Mouse (Mus musculus) testis, postnatal 14 days (tissue): Measurements from ENCODE around the gene Stat5a.
A peak's percentile ranks its signal among the peaks of the same experiment; 100 is the strongest.

Experiments used
- DNase-seq: peaks from one replicate; pipeline ENCODE4 v3.0.0; 2021; ENCODE audit warnings: low spot score

The Stat5a gene

GRCm38 (mm10) chr11:100858935-100859578 lies at the start of gene Stat5a:
Gene Stat5a (plus strand): TSS chr11:100859351.
- peak; percentile 66 for DNase-seq

- DNase-seq, result no peak
Measured at GRCm38 (mm10) chr11:100810516-100810915, 48.6 kb upstream of the Stat5a start.

GRCm38 (mm10) chr11:100811132-100811531 lies 48.0 kb upstream of the Stat5a start:
- DNase-seq, result no peak

- DNase-seq, result no peak
Measured at GRCm38 (mm10) chr11:100814498-100814897, 44.7 kb upstream of the Stat5a start.

- DNase-seq, result no peak
Measured at GRCm38 (mm10) chr11:100816342-100816741, 42.8 kb upstream of the Stat5a start.

- DNase-seq, result no peak
Measured at GRCm38 (mm10) chr11:100816801-100817200, 42.4 kb upstream of the Stat5a start.

- DNase-seq, result no peak
Measured at GRCm38 (mm10) chr11:100817311-100817710, 41.8 kb upstream of the Stat5a start.

GRCm38 (mm10) chr11:100818359-100819012 lies 40.7 kb upstream of the Stat5a start:
- no peak for DNase-seq

GRCm38 (mm10) chr11:100819048-100819447 lies 40.1 kb upstream of the Stat5a start:
- DNase-seq, result no peak

GRCm38 (mm10) chr11:100819626-100820025 lies 39.5 kb upstream of the Stat5a start:
- DNase-seq, result no peak

GRCm38 (mm10) chr11:100820047-100820446 lies 39.1 kb upstream of the Stat5a start:
- no peak for DNase-seq

- DNase-seq, result no peak
Measured at GRCm38 (mm10) chr11:100821605-100822220, 37.4 kb upstream of the Stat5a start.

GRCm38 (mm10) chr11:100822365-100822764 lies 36.8 kb upstream of the Stat5a start:
- DNase-seq, result no peak

- DNase-seq, result no peak
Measured at GRCm38 (mm10) chr11:100823543-100824313, 35.4 kb upstream of the Stat5a start.

GRCm38 (mm10) chr11:100824496-100824895 lies 34.7 kb upstream of the Stat5a start:
- DNase-seq, result no peak

GRCm38 (mm10) chr11:100825451-100825850 lies 33.7 kb upstream of the Stat5a start:
- DNase-seq, result no peak

GRCm38 (mm10) chr11:100826161-100826866 lies 32.8 kb upstream of the Stat5a start:
- no peak for DNase-seq

GRCm38 (mm10) chr11:100828676-100829151 lies 30.4 kb upstream of the Stat5a start:
- peak; percentile 36 for DNase-seq

- DNase-seq, result no peak
Measured at GRCm38 (mm10) chr11:100829691-100830090, 29.5 kb upstream of the Stat5a start.

- no peak for DNase-seq
Measured at GRCm38 (mm10) chr11:100831396-100831795, 27.8 kb upstream of the Stat5a start.

GRCm38 (mm10) chr11:100833466-100833865 lies 25.7 kb upstream of the Stat5a start:
- DNase-seq, result no peak
